Mouse (Mus musculus): ENCODE measurements around the gene Serac1.
"Not testable (repeated sequence)": the region's sequence is repeated elsewhere in the genome, so short reads cannot be mapped to it uniquely, and the experiment has no call there.

Gene Serac1

DNA sequence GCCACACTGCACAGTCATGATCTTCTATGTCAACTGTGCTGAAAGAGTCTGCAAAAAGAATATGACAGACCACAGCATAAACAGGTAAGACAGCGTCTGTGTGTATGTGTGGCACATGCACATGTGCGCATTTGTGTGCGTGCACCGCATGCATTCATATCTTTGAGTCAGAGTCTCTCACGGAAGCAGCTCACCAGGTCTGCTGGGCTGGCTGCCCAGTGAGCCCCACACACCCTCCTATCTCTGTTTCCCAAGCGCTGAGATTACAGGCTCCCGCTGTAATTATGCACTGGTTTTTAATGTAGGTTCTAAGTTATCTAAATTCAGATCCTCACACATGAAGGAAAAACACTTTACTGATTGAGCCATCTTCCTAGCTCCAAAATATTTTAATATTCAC is 11.9 kb downstream of the Serac1 start:
- in situ Hi-C loops (cut with MboI, MseI) = no loop called here

DNA sequence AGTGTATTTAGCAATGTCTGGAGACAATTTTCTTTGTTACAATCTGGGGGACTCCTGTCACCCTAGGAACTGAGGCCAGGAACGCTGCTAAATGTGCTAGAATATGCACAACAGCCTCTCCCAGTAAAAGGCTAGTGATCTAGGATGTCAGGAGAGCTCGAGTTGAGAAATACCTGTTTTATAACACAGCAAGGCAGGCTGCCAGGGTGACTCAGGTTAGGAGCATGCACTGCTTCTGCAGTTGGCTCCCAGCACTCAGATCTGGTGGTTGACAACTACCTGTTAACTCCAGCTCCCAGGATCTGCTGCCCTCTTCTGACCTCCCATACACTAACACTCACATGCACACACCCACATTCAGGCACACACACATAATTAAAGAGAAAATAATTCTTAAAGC is 13.5 kb downstream of the Serac1 start:
- in situ Hi-C loops (cut with MboI, MseI) = no loop called here

DNA sequence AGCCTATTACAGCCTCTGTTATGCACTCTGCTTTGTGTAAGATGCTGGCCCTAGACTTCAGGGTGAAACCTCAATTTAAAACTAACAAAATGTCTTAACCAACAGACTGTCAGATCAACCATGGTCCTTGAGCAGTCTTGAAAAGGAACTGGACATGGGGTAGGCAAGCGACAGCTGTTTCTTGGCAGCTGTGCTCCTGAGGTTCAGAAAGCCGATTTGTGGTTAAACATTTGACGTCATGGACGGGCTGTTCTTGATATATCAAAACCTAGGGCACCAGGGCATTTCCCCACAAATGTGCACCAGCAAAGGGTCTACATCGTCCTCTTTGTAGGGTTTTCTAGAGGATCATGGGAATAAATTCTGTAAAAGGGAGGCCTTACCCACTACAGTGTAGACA is 16.0 kb downstream of the Serac1 start:
- in situ Hi-C loops (cut with MboI, MseI) = no loop called here

DNA sequence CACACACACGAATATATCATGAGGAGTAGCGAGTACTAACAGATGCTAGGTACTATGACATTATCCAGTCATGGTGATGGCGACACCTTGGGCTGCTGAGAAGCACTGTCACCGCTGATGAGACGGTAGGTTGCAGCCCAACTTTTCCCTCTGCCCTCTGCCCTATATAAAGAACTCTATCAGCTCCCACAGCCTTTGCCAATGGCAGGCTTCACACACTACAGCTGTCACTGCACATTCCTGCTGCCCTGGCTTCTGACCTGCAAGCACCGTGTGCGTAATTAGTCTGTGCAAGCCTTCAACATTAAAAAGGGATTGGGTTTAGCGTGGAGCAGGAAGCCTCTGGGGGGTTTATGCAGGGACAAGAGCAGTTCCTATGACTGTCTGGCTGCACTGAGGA is 16.7 kb downstream of the Serac1 start:
- in situ Hi-C loops (cut with MboI, MseI) = no loop called here

DNA sequence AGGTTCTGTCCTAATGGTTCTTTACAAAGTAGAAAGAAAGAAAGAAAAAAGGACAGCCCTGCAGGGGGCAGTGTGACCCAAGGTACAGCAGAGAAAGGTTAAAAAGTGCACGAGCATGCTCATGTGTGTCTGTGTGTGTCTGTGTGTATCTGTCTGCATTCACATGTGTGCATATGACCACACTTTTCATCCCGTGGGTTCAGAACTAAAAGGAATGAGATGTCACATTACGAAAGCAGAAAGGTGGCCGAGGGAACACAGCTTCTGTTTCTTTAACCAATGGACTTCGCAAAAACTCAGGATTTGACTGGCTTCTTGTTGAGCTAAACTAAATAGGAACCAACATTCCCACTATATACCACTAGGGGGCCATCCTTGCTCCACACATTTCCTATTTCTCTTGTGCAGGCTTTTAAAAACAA is 24.6 kb downstream of the Serac1 start:
- in situ Hi-C loops (cut with MboI, MseI) = no loop called here

DNA sequence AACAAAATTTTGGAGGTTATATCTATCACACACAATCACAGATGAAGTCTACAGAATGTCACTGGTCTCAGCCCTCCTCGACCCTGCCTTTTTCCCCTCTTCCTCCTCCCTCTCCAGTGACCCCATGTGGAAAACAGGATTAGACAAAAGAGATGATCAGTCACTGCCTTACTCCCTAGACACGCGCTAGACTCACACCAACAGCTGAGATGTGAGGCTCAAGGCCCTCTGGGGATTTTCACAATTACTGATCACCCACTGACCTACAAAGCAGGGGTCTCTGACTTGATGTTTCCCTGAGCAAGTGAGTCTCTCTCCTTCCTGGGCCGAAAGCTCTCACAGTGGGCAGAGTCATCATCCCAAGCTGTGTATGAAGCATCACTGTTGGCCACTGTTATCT is 26.7 kb downstream of the Serac1 start:
- in situ Hi-C loops (cut with MboI, MseI) = no loop called here

DNA sequence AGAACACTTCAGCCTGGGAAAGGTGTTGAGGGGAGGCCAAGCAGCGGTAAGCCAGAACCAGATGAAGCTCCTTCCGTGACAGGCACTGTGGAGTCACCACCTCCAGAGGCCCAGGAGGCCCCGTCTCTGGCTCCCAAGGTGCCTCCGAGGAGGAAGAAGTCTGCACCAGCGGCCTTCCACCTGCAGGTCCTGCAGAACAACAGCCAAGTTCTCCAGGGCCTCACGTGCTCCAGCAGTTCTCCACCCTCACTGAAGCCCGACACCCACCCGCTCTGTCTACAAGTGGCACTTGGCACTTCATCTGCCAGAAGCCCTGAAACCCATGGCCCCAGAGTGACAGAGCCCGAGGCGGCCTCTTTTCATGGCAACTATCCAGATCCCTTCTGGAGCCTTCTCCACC is 42.0 kb downstream of the Serac1 start:
- in situ Hi-C loops (cut with MboI, MseI) = no loop called here

DNA sequence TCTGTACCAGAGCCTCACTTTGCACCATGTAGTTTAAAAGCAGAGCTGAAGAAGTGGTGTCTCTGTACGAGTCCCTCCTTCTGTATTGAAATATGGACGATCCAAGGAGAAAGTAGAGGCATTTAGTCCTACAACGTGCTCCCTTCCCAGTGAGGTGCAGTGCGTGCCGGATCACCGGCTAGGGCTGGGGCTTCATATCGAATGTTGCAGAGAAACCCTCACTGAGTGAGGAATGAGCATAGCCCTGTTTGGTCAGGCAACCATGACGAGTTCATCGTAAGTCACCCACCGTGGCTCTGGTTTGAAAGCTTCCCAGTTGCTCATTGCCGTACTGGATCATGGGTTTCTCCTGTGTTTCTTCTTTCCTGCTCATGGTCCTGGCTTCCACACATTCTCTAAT is 42.7 kb downstream of the Serac1 start:
- in situ Hi-C loops (cut with MboI, MseI) = no loop called here

DNA sequence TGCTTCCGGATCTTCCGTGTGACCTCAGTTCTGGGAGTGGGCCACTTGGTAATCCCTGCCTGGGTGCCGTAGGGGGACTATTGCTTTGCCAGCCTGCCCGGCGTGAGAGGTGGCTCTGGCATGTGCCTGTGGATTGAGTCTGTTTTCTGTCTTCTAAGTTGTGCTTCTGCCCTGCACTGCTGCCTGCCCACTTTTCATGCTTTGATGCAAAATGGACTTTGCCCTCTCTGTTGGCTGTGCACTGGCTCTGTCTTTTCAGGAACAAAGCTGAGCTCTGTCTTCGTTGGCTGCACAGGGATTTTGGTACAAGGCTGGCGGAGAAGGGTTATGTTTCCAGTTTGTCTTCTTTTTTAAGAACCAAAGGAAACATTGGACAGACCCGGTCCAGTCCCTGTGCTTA is 43.1 kb downstream of the Serac1 start:
- in situ Hi-C loops (cut with MboI, MseI) = no loop called here

DNA sequence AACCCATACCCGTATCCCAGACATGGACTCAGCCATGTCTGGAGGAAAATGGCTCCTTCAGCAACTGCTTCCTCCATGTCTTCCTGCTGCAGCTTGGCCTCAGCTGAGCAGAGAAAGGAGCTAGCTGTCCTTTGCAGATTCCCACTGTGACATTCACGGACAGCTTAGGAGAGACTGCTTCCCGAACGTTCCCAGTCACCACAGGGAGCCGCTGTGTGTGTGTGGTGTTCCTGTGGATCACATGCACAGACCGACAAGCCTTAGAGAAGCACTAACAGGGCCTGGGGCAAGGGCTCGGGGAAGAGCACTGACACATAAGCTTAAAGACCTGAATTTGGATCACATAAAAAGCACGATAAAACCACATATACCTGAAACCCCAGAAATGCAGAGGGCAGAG is 43.9 kb downstream of the Serac1 start:
- in situ Hi-C loops (cut with MboI, MseI) = no loop called here

DNA sequence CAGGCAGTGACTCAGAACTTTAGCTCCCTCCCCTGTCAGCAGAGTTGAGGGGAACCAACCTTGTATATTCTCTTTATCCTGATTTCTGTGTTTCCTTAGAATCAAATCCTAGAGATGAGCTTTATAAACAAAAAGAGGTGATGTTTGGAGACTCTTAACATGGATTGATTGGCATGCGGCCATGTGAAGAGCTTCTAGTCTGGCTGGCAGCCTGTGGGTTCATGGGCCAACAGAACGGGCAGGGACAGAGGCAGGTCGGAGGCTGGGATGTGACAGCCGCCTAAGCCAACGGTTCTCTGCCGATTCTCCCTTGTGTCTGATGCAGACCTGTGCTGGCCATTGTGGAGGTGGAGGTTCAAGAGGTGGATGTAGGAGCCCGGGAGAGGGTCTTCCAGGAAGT is 53.7 kb downstream of the Serac1 start:
- in situ Hi-C loops (cut with MboI, MseI) = no loop called here

DNA sequence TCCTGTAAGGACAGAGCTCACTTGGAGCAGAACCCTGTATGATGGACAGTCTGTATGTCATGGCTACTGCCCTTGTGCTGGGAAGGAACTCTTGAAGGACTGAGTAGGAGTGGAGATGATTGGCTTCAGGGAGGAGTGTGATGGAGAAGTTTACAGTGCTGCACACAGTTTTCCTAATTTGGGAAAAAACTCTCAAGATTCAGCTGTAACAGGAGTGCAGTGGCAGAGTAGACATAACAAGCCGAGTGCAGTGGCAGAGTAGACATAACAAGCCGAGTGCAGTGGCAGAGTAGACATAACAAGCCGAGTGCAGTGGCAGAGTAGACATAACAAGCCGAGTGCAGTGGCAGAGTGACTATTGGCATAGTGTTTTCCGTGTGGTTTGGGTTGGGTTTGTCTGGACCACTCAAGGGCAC is 58.2 kb downstream of the Serac1 start:
- in situ Hi-C loops (cut with MboI, MseI) = not testable (repeated sequence)

DNA sequence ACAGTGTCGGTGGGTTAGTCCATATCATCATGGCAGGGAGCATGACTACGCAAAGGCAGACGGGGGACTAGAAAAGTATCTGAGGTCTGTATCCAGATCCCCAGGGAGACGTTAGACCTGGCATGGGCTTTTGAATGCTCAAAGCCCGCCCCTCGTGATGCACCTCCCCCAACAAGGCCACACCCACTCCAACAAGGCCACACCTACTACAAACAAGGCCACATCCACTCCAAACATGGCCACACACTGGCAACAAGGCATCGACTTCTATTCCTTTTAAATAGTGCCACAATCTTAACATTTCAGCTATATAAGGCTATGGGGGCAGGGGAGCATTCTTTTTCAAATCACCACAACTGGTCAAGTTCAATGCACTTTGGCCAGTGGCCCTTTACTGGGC is 58.9 kb downstream of the Serac1 start:
- in situ Hi-C loops (cut with MboI, MseI) = no loop called here

DNA sequence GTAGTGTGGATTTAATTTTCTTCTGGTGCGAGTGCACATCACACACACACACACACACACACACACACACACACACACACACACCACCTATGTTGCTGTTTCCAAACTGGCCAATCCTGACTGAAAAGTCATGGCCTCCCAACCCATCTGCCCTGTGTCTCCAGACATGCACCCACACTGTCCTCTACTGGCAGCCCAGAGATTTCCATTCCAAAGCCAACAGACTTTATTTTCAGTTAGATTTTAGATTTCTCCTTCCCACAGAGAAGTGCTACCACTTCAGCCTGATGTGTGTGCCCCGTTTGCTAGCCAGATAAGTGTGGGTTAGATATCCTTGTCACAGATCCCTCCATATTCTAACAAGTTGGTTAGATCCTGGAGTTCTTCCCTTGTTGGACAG is 59.8 kb downstream of the Serac1 start:
- in situ Hi-C loops (cut with MboI, MseI) = no loop called here

DNA sequence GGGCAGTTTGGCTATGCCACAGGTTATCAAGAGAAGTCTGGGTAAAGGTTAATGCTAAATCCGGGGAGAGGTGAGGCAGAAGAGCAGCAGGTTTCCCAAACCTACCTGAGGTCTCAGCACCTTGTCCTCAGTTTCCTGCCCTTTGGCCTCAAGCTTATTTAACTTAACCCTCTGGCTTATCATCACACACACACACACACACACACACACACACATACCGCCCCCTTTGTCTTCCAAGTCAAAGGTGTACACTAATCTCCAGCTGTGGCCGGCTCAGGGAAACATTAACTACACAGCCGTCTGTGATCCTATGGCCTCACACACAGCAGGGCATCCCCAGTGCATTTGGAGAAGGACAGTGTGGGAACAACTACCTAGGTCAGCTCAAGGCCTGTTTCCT is 61.2 kb downstream of the Serac1 start:
- in situ Hi-C loops (cut with MboI, MseI) = no loop called here

DNA sequence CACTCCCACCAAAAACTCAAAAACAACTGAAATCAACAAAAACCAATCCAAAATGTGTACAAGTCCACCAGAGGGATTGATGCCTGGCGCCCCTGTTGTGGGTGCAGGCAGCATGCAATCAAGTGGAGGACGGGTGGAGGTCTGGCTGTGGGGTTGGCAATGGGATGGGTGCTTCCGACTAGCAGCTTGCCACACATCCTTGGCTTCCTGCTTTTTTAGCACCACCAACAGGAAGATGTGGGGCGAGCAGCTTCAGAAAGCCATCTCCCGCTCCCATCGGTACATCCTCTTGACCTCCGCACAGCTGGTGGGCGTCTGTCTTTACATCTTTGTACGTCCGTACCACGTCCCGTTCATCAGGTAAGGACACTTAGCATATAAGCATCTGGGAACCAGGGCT is 62.3 kb downstream of the Serac1 start:
- in situ Hi-C loops (cut with MboI, MseI) = no loop called here

DNA sequence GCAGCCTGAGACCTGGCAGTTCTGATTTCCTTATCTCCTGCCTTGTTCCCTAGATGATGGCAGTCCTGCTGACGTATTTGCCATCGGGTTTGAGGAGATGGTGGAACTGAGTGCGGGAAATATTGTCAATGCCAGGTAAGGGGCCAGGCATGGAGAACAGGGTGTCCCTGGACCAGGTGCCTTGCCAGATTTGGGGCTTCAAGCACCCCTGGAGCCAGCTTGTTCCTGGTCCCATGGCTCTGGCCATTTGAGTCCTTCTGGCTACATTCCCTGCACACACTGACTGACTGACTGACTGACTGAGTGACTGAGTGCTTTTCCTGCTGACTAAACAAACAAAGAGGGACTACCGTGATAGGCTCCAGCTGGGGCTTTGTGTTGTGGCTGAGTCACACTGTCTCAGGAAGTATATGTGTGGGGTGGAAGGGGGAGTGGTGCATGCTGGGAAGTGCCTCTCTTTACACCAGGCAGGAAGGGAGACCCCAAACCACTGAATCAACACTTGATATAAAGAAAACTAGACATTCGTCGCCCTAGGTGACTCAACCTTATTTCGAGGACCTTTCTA is 63.2 kb downstream of the Serac1 start:
- in situ Hi-C loops (cut with MboI, MseI) = no loop called here

DNA sequence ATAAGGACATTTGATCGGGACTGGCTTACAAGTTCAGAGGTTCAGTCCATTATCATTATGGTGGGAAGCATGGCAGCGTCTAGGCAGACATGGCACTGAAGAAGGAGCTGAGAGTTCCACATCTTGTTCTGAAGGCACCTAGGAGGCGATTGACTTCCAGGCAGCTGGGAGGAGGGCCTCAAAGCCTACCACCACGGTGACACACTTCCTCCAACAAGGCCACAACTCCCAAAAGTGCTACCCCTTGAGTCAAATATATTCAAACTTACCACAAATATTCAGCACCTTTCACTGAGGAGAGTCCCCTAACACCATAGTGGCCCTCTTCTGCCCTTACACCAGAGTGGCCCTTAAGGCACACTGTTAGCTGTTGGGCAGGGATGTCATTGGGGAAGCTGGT is 64.6 kb downstream of the Serac1 start:
- in situ Hi-C loops (cut with MboI, MseI) = loop anchor here (5.0 kb wide), 1 partner anchor 73 kb away; the partner anchor contains the start of gene Synj2

DNA sequence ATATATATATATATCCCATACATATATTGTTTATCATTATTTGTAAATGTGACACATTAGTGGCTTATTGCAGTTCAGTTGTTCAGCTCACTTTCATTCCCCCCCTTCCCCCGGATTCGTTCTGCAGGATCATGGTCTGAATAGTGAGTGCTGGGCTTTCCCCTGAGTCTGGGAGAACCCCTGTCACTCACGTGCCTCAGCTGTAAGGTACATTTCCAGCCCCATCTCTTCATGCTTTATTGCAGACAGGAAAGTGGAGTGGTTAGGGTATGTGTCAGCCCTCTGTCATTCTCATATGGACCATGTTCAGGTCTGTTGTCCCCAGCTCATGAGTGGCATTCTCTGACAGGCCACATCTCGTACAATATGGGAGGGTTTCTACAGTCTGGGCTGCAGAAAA is 66.5 kb downstream of the Serac1 start:
- in situ Hi-C loops (cut with MboI, MseI) = loop anchor here (5.0 kb wide), 1 partner anchor 71 kb away; the partner anchor contains the start of gene Synj2

DNA sequence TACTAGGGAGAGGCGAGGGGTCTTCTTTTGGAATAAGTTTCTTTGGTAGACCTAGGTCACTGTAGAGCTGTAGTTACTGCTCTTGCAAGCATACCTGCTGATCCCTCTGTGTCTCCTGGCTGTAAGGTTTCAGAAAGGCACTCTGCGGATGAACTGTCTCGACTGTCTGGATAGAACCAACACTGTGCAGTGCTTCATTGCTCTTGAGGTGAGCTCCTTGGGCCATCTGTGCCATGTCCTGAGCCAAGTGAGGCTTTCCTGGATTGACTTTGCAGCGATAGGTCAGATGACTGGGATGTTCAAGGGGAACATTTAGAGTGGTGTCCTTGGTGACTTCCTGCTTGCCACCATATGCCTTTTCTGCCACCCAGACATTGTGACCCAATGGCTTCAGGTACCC is 69.9 kb downstream of the Serac1 start:
- in situ Hi-C loops (cut with MboI, MseI) = loop anchor here (5.0 kb wide), 1 partner anchor 67 kb away; the partner anchor contains the start of gene Synj2

DNA sequence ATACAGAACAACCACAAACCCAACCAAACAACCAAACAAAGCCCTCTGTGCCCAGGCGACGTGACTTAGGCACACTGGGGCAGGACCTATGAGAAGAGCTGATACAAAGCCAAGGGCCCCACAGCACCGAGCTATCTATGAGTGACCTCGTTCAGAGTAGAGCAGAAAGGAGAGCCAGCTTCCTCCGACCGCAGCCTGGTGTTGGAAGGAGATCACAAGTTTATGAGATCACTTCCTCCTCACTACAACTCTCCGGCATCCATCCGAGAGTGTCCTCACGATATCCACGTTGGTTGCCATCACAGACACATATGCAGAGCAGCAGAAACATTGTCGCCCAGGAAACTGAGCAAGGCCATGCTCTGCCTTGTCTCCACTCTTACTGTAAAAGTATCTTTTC is 71.0 kb downstream of the Serac1 start:
- in situ Hi-C loops (cut with MboI, MseI) = no loop called here

DNA sequence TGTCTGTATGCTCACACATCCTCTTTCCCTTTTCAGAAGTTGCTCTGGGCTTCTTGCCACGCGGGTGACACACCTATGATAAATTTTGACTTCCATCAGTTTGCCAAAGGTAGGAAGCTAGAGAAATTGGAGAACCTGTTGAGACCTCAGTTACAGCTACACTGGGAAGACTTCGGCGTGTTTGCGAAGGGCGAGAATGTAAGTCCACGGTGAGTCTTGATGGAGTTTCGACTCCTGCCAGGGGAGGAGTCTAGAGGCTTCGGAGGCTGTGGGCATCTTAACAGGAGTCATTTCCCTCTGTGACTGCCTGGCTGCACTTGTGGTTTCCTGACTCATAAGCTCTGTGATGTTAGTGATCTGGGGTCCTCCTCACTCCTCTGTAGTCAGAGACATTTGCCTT is 71.6 kb downstream of the Serac1 start:
- in situ Hi-C loops (cut with MboI, MseI) = no loop called here

DNA sequence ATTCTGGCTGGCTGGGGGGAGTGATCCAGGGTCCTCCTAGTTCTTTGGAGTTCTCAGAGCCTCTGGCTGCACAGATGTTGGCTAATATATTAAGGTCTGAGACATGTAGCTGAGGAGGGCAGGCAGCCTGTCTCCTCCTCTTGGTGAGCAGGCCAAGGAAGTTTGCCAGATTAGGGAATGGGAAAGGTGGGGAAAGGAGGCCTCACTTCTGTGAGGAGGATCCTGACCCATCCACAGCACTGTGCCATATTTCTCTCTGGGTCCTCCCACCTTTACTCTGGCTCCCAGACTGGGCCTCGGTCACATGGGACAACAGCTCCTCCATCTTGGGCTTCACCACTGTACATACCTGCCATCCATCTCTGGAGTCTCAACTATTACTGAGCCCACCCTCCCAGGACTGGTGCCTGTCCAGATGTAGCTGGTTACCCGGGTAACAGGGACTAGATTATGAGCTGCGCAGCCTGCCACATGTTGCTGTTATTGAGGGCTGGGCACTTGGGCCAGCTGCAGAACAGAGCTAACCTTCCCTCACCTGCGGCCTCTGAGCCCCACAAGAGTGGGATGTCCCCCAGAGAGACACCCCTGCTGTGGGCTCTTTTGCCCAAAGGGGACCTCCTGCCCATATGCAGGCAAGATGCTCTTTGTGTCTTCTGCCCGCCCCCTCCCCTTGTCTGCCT is 72.3 kb downstream of the Serac1 start:
- in situ Hi-C loops (cut with MboI, MseI) = no loop called here

Data from T-helper 1 cell (primary cell).